Mouse (Mus musculus) neural tube, embryonic 14.5 days (tissue): ENCODE measurements around the gene Agrn. TPM values are rescaled to one million over a fixed set of nuclear protein-coding genes. Genes with fewer than 3 reads are reported as not detected.

Source experiments
- ATAC-seq: fragments of 200-750 bp; cut with Nextera tagmentation; 2 replicates; pipeline ENCODE4 v1.8.0; 2017; ENCODE audit warnings: low read depth, mild to moderate bottlenecking, moderate TSS enrichment, moderate library complexity
- H3K27ac ChIP-seq: fragments of 300-500 bp; sonication (generic); 2 replicates; pipeline ENCODE4 v1.5.1; 2014; ENCODE audit warnings: low read depth, mild to moderate bottlenecking, control low read depth, low read length, moderate library complexity, mixed read lengths
- H3K27me3 ChIP-seq: fragments of 300-500 bp; sonication (generic); 2 replicates; pipeline ENCODE4 v1.6.1; 2014; ENCODE audit warnings: low read length; ENCODE audit not compliant: control insufficient read depth, insufficient read depth
- H3K36me3 ChIP-seq: fragments of 300-500 bp; sonication (generic); 2 replicates; pipeline ENCODE4 v1.6.1; 2014; ENCODE audit warnings: low read length, mixed read lengths; ENCODE audit not compliant: control insufficient read depth, insufficient read depth
- H3K4me1 ChIP-seq: fragments of 300-500 bp; sonication (generic); 2 replicates; pipeline ENCODE4 v1.6.1; 2014; ENCODE audit warnings: low read length; ENCODE audit not compliant: control insufficient read depth, insufficient read depth
- H3K4me2 ChIP-seq: fragments of 300-500 bp; sonication (generic); 2 replicates; pipeline ENCODE4 v1.6.1; 2014; ENCODE audit warnings: mild to moderate bottlenecking, low read depth, low read length, control low read depth
- H3K4me3 ChIP-seq: fragments of 300-500 bp; sonication (generic); 2 replicates; pipeline ENCODE4 v1.5.1; 2014; ENCODE audit warnings: low read depth, low read length, control low read depth, mixed read lengths
- H3K9ac ChIP-seq: fragments of 300-500 bp; sonication (generic); replicated peaks from 2 replicates; pipeline ENCODE4 v1.6.1; 2014; ENCODE audit warnings: low read depth, mild to moderate bottlenecking, control low read depth, low read length, mixed read lengths
- H3K9me3 ChIP-seq: fragments of 300-500 bp; sonication (generic); 2 replicates; pipeline ENCODE4 v1.6.1; 2016; ENCODE audit warnings: low read length; ENCODE audit not compliant: control insufficient read depth
- WGBS: fragments of 180-500 bp; shearing (Covaris S2); extraction: QIAGEN DNeasy Blood & Tissue Kit; methylation state at CpG from one replicate; pipeline ENCODE4 v1.1.7; 2014; 5-methylcytosine and 5-hydroxymethylcytosine counted together
- polyA plus RNA-seq: library from polyadenylated mRNA; unstranded; fragments of >200 nt; fragmentation: Nextera tagmentation; extraction: Ambion mirVana; gene quantifications from 2 replicates; pipeline ENCODE4 v1.2.1, GENCODE M21; 2014

Gene Agrn
- polyA plus RNA-seq, 1 experiment from 2014 or later, result 100 TPM

- no peaks in the 10 kb centered on the region for H3K36me3 ChIP-seq
- no peaks in the 10 kb centered on the region for H3K4me1 ChIP-seq
- H3K9ac ChIP-seq, result no peak overlapping the region
- H3K4me2 ChIP-seq, result no peak overlapping the region
- no peak overlapping the region for H3K27ac ChIP-seq
- H3K9me3 ChIP-seq, result no peaks in the 10 kb centered on the region
- no peaks in the 10 kb centered on the region for H3K27me3 ChIP-seq
- no peak for ATAC-seq
- no peak overlapping the region for H3K4me3 ChIP-seq
- WGBS, result 96% methylated on average over 14 of the region's 14 CpGs
These were observed 61.5 kb downstream of the Agrn start for GRCm38 (mm10) chr4:156135801-156136200.

GRCm38 (mm10) chr4:156135112-156135511 is 62.2 kb downstream of the Agrn start:
- Histone ChIP-seq H3K9ac (no peak overlapping the region), H3K4me3 (no peak overlapping the region), H3K27me3 (no peaks in the 10 kb centered on the region), H3K9me3 (no peaks in the 10 kb centered on the region), H3K27ac (no peak overlapping the region), H3K4me1 (no peaks in the 10 kb centered on the region), H3K4me2 (no peak overlapping the region), H3K36me3 (no peaks in the 10 kb centered on the region)
- ATAC-seq, result no peak
- WGBS, result 95% methylated on average over 13 of the region's 13 CpGs

GRCm38 (mm10) chr4:156133943-156134605 is 63.2 kb downstream of the Agrn start:
- no peaks in the 10 kb centered on the region for H3K4me1 ChIP-seq
- H3K36me3 ChIP-seq, result no peaks in the 10 kb centered on the region
- 80% methylated on average over 12 of the region's 12 CpGs for WGBS
- no peaks in the 10 kb centered on the region for H3K9me3 ChIP-seq
- no peak for ATAC-seq
- H3K27ac ChIP-seq, result no peak overlapping the region
- H3K27me3 ChIP-seq, result no peaks in the 10 kb centered on the region
- no peak overlapping the region for H3K4me2 ChIP-seq
- no peak overlapping the region for H3K4me3 ChIP-seq
- H3K9ac ChIP-seq, result no peak overlapping the region

GRCm38 (mm10) chr4:156133334-156133733 is 64.0 kb downstream of the Agrn start:
- no peak overlapping the region for H3K4me2 ChIP-seq
- H3K9ac ChIP-seq, result no peak overlapping the region
- no peaks in the 10 kb centered on the region for H3K9me3 ChIP-seq
- no peak overlapping the region for H3K4me3 ChIP-seq
- no peaks in the 10 kb centered on the region for H3K27me3 ChIP-seq
- H3K27ac ChIP-seq, result no peak overlapping the region
- no peaks in the 10 kb centered on the region for H3K4me1 ChIP-seq
- ATAC-seq, result no peak
- no peaks in the 10 kb centered on the region for H3K36me3 ChIP-seq
- 61% methylated on average over 5 of the region's 5 CpGs for WGBS

- no peaks in the 10 kb centered on the region for H3K4me1 ChIP-seq
- H3K9ac ChIP-seq, result no peak overlapping the region
- H3K9me3 ChIP-seq, result no peaks in the 10 kb centered on the region
- no peak overlapping the region for H3K4me2 ChIP-seq
- H3K27me3 ChIP-seq, result no peaks in the 10 kb centered on the region
- ATAC-seq, result no peak
- no peak overlapping the region for H3K27ac ChIP-seq
- WGBS, result 90% methylated on average over 10 of the region's 10 CpGs
- H3K4me3 ChIP-seq, result no peak overlapping the region
- H3K36me3 ChIP-seq, result peaks cover 4% of the 10 kb centered on the region
These were observed 66.3 kb downstream of the Agrn start for GRCm38 (mm10) chr4:156130940-156131339.

- Histone ChIP-seq H3K4me3 (no peak within 1 kb of the TSS), H3K4me1 (no peaks in the 10 kb centered on the region), H3K4me2 (no peak within 1 kb of the TSS), H3K9me3 (no peaks in the 10 kb centered on the region), H3K27ac (no peak within 1 kb of the TSS), H3K9ac (no peak within 1 kb of the TSS), H3K27me3 (no peaks in the 10 kb centered on the region), H3K36me3 (peaks cover 9% of the 10 kb centered on the region)
- no peak for ATAC-seq
- WGBS, result 87% methylated on average over 15 of the region's 15 CpGs
These were observed 66.9 kb downstream of the Agrn start, which contains the start of gene Rnf223 for GRCm38 (mm10) chr4:156130436-156130835. Gene Rnf223, plus strand, starts transcription at chr4:156130513.

- Histone ChIP-seq H3K4me3 (no peak overlapping the region), H3K27me3 (no peaks in the 10 kb centered on the region), H3K27ac (no peak overlapping the region), H3K9ac (no peak overlapping the region), H3K4me2 (no peak overlapping the region), H3K9me3 (no peaks in the 10 kb centered on the region), H3K36me3 (peaks cover 24% of the 10 kb centered on the region), H3K4me1 (no peaks in the 10 kb centered on the region)
- ATAC-seq, result no peak
- WGBS, result 90% methylated on average over 5 of the region's 5 CpGs
These were observed 68.5 kb downstream of the Agrn start for GRCm38 (mm10) chr4:156128746-156129145.

GRCm38 (mm10) chr4:156126841-156127240 is 70.4 kb downstream of the Agrn start:
- Histone ChIP-seq H3K4me3 (no peak overlapping the region), H3K9ac (no peak overlapping the region), H3K4me1 (no peaks in the 10 kb centered on the region), H3K4me2 (no peak overlapping the region), H3K27me3 (no peaks in the 10 kb centered on the region), H3K36me3 (peaks cover 41% of the 10 kb centered on the region), H3K27ac (no peak overlapping the region), H3K9me3 (no peaks in the 10 kb centered on the region)
- WGBS, result 90% methylated on average over 7 of the region's 7 CpGs
- ATAC-seq, result no peak

GRCm38 (mm10) chr4:156125393-156125792 is 71.9 kb downstream of the Agrn start:
- Histone ChIP-seq H3K27me3 (no peaks in the 10 kb centered on the region), H3K9me3 (no peaks in the 10 kb centered on the region), H3K4me1 (no peaks in the 10 kb centered on the region), H3K4me2 (no peak overlapping the region), H3K27ac (no peak overlapping the region), H3K36me3 (peaks cover 49% of the 10 kb centered on the region), H3K4me3 (no peak overlapping the region), H3K9ac (no peak overlapping the region)
- ATAC-seq, result no peak
- 94% methylated on average over 6 of the region's 6 CpGs for WGBS
